Mouse (Mus musculus) lung, postnatal 4 days (tissue): ENCODE data around the gene Aph1b.
A peak's percentile ranks its signal among the peaks of the same experiment; 100 is the strongest.
"Not testable (repeated sequence)": the region's sequence is repeated elsewhere in the genome, so short reads cannot be mapped to it uniquely, and the experiment has no call there.

ENCODE experiments used
- DNase-seq, 2 experiments: peaks; one replicate each; pipeline ENCODE4 v3.0.0; 2021

Aph1b gene

DNA sequence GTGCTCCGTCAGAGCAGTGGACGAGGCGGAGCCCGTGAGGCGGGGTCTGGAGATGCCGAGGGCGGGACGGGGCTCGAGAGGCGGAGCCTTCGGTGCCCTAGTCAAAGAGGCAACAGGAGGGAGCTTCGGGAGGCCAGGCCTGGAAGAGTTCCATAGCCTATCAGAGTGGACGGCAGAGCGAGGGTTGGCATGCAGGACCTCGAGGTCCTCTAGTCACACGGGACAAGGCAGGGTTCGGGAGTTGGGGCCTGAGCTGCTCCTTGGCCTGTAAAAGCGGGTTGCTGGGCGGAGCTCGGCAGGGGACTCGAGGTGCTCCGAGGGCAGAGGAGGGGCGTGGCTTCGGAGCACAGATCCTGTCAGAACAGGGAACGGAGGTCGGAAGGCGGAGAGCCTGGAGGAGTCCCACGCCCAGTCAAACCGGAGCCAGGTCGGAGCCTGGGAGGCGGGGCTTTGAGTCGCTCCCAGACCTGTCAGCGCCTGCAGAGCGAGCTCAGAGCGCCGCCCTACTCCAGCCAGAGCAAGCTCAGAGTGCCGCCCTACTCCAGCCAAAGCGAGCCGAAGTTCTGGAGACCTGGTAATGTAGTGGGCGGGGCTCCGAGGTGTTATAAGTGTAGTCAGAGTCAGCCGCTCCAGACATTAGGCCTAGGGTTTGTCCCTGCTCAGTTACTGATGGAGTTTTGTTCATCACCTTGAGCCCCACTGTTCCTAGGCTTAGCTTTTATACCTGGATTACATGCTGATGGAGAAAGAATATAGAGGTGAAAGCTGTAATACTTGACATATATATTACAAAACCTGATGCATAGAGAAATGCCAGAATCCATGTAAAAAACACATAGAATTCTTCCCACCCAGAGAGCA is at the start of gene Aph1b:
Gene Aph1b (minus strand): TSS at position 27 of the 861 bp plus-strand sequence.
- peak; percentile 96 to 98 for DNase-seq

DNA sequence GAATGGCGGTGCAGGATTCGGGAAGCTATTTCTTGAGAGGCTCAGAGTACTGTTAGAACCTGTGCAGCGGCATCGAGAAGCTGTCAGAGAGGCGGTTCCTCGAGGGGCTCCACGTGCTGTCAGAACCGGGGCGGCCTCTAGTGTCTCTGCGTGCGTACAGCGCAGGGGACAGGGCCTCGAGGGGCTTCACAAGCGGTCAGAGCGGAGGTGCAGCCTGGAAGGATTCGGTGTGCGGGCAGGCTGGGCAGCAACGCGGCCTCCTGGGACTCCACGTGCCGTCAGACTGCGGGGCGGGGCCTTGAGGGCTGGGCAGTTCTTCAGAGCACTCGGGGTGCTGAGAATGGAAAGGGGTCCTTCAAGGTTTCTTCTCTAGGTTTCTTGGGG is 39.8 kb upstream of the Aph1b start:
- no peak for DNase-seq

DNA sequence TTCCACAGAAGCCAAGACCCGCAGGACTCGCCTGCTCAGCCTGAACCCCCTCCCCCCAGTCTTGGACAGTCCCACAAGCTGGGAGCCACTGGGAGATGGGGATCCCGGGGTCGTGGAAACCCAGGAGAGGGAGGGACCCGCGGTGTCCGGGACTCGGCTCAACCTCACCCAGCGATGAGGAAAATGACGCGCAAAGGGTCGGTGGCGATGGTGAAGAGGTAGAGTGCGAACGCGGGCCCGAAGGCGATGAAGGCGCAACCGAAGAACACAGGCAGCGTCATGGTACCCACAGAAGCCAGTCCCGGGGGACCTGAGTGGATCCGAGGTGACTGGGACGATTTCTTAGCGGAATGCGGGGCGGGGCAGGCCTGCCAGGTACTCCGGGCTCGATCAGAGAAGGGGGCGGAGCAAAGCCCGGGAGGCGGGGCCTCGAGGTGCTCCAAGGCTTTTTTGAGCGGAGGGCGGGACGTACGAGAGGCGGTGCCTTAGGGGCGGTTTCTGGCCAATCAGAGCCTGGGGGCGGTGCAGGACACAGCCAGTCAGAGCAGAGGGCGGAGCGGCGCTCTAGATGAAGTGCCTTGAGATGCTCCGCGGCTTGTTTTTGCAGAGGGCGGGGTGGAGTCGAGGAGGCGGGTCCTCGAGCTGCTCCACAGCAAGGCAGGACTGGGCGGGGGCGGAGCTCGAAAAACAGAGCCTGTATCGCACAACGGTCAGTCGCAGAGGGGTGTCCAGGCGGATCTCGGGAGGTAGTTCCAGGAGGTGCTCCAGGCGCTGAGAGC is 39.2 kb upstream of the Aph1b start, which contains the start of gene Aph1c:
Gene Aph1c (minus strand): TSS at position 409 of the 779 bp plus-strand sequence.
- peak; percentile 99 for DNase-seq

DNA sequence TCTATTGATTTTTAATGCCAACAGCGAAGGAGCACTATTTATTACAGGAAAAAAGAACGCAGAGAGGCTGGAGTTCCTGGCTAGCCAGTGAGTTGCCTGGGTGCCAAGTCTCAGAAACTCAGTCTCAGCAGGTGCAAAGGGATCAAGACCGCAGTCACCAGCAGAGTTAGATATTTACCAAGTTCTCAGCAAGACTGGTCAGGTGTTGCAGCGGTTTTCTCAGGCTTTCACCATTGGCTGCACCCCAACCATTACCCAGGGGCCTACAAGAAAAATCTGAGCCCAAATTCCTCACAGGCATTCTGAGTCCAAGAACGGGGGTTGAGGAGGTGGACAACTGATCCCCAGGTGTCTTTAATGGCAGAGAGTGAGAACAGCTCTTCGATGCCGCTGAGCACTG is 38.6 kb upstream of the Aph1b start:
- peak in 1 of 2 experiments; percentile 30 for DNase-seq

DNA sequence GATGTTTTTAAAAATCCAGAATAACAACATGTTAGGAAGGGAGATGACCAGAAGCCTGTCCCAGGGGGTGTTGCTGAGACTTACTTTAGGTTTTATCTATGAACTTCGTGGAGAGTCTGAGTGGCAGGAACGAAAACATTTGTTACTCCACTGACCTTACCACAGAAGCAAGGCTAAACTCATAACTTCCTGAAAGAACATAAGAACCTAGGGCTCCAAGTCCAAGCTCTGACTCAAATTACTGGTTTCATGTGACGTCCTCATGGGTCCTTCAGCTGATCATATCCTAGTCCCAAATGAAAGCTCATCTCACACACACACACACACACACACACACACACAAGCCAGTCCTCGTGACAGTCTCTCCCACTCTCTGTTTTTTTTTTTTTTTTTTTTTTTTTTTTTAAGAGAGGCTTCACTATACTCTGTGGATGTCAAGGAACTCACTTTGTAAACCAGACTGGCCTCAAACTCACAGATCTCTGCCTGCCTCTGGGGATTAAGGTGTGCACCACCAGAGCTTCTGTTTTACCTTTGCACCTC is 37.1 kb upstream of the Aph1b start:
- no peak for DNase-seq

DNA sequence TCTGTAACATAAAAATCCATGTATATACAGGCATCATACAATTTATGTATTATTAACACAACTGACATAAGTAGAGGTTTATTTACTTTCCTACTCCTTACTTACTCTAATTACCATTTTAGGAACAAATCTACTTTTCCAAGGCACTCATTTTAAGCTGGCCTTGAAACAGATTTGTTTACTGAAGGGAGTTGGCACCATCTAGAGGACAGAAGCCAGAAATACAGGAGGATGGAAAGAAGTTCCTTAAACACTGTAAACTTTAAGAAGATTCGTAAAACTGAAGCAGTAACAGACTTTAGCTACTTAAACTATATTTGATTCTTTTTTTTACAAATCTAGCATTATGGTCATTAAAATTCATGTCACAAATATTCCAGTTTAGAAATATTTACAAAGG is 30.7 kb upstream of the Aph1b start:
- DNase-seq = peak in 1 of 2 experiments; percentile 43

DNA sequence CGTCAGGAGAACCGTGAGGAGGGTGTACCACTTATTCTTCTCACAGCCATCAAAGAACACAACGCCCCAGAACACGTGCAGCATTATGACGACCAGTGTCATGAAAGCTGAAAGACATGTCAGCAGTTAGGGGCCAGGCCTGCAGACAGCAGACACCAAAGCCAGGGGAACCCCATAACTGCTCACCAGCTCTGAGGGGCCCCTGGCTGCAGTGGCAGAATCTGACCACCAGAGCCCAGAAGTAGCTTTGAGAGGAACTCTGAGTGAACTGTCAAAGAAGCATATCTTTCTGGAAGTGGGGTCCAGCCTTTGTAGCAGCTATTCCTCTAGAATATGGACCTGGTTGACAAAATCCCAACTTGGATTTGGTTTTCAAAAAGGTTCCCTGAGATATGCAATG is 27.0 kb upstream of the Aph1b start:
- DNase-seq = not testable (repeated sequence)

DNA sequence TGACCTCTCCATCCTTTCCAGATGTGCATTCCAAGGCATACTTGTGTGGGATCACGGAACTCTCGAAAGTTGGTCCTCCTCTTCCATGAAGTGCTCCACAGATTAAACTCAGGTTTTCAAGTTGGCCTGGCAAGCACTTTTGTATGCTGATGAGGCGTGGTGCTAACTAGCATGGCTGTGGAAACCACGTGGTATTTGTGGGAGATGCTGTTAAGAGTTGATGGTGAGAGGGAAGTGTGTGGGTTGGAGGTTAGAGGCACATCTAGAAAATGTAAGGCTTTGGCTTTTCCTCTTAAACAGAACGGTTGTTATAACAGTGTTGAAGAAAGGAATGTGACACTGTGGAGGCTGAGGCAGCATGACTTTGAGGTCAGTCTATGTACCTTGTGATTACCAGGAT is 25.7 kb upstream of the Aph1b start:
- no peak for DNase-seq

DNA sequence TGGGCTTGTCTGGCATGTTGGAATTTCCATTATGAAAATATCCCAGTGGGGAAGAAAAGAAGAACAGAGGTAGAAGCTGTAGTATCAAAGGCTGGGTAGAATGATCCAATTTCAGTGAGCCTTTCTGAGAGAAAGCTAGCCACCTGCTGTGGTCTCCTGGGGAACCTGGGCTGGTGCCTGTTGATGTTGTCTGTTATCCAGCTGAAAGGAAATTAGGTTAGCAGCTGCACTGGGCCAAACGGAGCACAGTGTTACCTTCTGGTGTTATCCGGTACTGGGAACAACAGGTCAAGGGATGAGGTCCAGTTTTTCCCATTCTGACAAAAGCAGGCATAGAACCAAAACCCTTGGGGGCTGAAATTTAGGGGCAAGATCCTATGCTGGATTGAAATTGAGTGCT is 18.1 kb upstream of the Aph1b start:
- DNase-seq = no peak

DNA sequence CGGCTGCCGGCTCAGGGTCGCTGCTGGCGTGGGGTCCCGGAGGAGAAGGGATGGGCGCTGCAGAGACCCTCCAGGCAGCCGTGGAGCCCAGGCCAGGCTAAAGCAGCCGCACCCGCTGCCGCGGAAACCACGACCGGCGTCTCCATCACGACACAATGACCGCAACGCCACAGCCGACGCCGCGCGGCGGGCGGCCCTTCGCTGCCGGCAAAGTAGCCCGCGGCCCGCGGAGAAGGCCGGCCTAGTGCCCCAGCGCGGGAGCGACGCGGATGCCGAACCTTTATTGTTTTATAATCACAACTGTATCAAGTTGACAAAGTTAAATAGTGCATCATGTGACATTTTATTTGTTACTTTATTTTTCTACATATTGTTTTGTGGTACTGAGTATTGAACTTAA is 10.7 kb upstream of the Aph1b start:
- DNase-seq = peak in 1 of 2 experiments; percentile 23

DNA sequence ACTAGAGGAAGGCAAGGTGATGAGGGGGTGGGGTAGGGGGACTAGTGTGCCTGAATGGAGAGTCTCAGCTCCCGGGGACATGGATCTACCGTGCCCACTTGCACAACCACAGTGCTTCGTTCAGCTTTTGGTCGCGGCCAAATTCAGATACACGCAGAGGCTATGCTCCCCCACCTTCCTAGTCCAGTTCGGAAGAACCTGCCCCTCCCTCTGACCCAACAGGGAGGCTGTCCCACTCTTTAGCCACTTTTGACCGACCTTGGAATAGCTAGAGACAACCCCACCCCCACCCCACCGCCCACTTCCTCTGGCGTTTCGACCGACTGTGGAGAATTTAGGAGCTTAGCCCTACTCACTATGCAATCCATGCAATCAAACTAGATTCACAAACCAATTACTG is 6.7 kb upstream of the Aph1b start:
- DNase-seq = no peak

DNA sequence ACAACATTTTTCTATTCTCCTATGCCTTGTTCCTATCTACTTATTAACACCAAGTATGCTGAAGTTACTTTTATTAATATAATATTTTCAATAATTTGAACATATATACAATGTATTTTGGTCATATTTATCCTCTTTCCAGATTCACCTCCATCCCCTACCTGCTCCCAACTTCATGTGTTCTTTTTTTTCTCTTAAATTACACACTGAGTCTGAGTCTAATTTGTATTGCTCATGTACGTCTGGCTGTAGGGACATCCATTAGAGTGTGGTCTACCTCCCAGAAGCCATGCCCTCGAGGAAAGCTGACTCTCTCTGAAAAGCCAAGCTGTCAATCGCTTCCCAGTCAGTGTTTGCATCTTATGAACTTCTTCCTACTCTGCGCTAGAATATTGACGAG is 1.4 kb upstream of the Aph1b start, which contains the start of gene Gm10647:
Gene Gm10647 (plus strand): TSS at position 301 of the 400 bp plus-strand sequence.
- no peak for DNase-seq

DNA sequence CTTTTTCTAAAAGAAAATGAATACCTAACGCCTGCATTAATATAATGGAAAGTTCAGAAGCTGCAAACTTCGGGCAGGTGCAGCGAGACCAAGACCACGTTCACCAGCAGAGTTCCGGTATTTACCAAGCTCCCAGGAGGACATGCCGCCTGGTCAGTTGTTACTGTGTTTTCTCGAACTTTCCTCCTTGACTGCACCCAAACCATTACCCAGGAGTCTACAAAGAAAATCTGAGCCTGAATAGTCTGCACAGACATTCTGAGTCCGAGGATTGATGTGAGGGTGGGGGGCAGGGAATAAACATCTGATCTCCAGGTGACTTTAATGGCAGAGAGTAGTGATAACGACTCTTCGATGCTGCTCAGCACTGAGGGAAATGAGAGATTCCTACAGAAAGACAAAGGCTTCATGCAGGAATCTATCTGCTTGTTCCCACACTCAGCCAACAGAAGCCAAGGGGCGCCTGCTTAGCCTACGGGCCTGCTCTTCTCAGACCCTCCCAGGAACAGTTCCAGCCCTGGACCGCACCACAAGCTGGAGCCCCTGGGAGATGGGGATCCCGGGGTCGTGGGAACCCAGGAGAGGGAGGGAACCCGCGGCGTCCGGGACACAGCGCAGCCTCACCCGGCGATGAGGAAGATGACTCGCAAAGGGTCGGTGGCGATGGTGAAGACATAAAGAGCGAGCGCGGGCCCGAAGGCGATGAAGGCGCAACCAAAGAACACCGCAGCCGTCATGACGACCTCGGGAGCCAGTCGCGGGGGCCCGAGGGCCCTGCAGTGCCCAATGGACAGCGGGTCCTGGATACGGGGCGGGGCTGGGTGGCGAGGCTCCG is 444 bp downstream of the Aph1b start:
- no peak for DNase-seq

DNA sequence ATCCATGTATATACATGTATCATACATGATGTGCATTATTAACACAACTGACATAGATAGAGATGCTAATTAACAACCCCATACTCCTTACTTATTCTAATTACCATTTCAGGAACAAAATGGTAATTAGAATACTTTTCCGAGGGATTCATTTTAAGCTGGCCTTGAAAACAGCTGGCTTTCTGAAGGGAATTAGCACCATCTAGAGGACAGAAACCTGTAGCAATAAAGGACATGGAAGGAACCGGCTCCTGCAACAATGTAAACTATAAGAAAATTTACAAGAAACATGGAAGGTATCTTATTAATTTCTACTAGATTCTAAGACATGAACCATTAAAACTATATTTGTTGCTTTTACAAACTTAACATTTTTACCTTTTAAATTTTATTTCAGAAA is 7.5 kb downstream of the Aph1b start:
- DNase-seq = peak in 1 of 2 experiments; percentile 12

DNA sequence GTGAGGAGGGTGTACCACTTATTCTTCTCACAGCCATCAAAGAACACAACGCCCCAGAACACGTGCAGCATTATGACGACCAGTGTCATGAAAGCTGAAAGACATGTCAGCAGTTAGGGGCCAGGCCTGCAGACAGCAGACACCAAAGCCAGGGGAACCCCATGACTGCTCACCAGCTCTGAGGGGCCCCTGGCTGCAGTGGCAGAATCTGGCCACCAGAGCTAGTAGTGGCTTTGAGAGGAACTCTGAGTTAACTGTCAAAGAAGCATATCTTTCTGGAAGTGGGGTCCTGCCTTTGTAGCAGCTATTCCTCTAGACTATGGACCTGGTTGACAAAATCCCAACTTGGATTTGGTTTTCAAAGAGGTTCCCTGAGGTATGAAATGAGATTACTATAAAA is 10.7 kb downstream of the Aph1b start:
- DNase-seq = peak in 1 of 2 experiments; percentile 27

DNA sequence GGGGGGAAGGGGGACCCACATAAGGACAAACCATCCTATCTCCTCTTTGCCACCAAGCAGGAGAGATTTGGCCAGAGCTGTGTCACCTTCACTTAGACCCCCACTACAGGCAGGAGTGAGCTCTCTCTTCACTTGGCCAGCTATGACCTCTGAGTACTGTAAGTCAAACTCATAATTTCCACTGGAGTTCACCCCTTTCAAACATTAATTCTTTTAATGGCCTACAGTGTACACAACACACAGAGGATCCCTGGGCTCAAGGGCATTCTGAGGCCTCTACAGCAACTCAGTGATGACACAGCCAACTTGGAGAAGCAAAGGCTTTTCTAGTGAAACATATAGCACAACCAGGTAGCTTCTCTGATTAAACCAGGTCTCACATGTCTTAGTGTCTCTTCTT is 24.6 kb downstream of the Aph1b start:
- DNase-seq = no peak

DNA sequence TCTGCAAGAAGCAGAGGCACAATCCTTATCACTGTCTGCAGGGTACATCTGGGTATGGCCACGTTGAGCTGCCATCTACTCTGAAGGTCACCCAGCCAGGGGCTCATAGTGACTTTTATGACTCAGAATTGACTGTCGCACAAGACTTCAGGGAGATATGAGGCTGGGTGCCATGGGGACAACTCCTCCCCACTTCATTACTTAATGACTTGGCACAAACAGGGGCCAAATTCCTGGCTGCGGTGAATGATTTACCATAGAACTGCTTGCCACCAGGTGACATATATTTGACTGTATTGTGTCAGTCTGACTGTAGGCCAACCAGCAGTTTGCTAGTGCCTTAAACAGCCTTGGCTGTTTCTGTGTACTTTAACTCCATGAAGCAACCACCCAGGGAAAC is 26.0 kb downstream of the Aph1b start:
- DNase-seq = peak in 1 of 2 experiments; percentile 16

DNA sequence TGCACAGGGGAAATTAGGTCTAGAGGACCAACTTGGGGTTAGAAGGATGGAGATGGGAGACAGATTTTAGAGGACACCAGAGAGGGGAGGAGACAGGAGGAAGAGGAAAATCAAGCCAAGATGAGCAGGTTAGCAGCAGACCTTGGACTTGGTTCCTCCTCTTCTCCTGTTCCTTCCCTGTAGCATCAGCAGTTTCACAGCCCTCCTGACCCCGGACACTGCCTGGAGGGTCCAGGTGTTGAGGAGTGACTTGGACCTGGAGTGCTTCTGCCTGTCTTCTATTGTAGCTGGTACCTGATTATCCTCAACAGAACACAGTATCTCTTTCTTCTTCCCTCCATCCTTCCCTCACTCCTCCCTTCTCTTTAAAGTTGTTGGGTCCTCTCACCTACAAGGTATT is 26.6 kb downstream of the Aph1b start:
- no peak for DNase-seq

DNA sequence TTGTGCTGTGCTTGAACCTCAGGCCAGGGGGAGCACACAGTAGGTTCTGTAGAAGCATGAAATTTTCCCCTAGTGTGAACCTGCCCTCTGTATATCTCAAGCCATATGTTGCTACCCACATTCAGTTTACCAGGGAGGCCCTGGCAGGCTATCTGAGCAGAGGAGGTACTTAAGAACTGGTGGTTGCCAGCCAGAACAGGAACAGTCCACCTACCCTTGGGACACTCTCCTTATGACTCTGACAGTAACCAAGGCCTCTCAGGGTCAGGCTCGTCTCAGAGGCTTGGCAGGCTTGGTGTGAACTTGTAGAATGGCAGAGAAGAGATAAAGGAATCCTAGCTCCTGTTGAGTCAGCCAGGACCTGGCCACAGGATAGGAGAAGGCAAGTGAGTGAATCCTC is 34.3 kb downstream of the Aph1b start:
- no peak for DNase-seq

DNA sequence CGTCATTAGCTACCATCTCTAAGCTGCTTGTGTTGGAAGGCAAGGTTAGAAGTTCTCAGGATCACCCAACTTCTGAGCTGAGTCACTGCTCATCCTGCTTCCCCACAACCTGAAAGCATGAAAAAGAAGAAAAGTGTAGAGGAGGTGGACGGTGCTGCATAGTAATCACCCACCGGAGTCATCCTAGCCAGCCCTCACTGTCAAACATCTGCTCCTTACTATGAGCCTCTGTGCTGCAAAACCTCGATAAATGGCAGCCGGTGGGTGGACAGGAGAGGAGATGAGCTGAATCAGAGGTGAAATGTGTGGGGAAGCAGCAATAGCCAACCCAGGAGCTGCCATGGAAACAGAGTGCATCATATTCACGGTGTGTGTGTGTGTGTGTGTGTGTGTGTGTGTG is 42.4 kb downstream of the Aph1b start:
- no peak for DNase-seq

DNA sequence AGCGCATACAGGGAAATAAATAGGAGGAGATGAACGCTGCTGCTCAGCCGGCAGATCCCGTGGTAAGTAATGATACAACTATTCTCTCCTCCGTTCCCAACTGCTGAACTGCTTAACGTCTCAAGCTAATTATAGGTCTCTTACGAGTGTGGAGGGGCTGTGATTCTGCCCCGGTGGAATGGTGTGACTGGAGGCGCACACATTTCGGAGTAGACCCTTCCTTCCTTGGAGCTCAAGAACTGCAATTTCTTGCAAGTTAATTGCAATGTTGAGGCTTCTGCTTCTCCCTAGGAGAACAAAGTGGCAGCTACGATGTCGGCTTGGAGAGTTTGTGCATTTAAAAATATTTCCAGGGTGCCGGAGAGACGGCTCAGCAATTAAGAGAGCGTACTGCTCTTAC is 46.9 kb downstream of the Aph1b start:
- DNase-seq = no peak

DNA sequence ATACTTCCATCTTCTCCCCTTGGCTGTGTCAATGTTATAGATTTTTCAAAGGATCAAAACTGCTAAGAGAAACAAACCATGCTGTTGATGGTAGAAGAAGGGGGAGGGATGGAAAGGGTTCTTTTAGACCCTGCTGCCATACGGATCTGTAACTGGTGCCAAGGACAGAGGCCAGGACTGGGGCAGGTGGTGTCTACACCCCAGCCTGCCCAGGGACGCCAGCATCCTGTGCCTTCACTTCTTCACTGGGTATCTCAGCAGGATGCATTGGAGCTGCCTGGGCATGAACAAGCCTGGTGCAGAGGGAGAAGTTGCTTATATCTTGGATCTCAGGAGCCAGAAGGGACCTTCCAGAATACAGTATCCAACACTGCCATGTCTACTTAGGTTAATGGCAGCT is 50.8 kb downstream of the Aph1b start:
- no peak for DNase-seq

DNA sequence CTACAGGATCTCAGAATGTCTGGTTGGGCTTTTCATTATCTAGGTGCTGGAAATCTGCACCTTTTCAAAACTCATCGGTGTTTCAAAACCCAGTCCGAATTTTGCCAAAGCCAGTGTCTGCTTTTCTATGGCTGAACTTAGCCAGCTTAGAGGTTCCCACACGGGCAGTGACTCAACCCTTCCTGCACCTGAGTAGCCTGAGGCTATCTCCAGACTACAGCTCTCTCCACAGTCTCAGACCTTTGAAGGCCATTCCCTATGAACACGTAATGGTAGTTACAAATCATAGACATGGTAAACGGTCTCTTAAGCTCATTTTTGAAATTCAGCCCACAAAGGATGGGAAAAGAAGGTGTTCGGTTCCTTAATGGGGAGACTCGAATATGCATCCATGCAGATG is 55.8 kb downstream of the Aph1b start:
- DNase-seq = no peak
